Mouse (Mus musculus): Measurements from ENCODE around the gene Dtnb. TPM values are rescaled to one million over a fixed set of nuclear protein-coding genes. Genes with fewer than 3 reads are reported as not detected.

The Dtnb gene
- total RNA-seq, 2 experiments from 2014 or later: 74.5 to 76.5 TPM

DNA sequence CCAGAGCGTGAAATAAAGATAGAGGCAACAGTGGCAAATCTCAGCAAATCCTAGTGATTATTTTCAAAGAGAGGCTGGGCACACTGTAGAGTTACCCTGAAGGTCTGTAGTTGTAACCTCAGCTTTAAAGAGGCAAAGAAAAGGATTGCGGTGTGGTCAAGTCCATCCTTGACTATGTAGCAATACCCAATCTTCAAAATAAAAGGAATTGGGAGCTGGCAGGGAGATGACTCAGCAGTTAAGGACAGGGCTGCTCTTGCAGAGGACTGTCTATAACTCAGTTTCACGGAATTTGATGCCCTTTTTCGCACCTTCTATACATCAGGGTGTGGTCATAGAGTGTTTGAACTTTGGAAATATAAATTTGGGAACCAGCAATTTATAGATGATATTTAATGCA lies 128.3 kb downstream of the Dtnb start:
- no peak for DNase-seq (ENCODE audit: extremely low spot score in 1 of 2, low spot score in 2 of 2)
- intact Hi-C loops (cut with DNase I): no loop called here

GRCm38 (mm10) chr12:3702903-3703302 lies 130.7 kb downstream of the Dtnb start:
- intact Hi-C loops (cut with DNase I): no loop called here
- no peak for DNase-seq (ENCODE audit: extremely low spot score in 1 of 2, low spot score in 2 of 2)

DNA sequence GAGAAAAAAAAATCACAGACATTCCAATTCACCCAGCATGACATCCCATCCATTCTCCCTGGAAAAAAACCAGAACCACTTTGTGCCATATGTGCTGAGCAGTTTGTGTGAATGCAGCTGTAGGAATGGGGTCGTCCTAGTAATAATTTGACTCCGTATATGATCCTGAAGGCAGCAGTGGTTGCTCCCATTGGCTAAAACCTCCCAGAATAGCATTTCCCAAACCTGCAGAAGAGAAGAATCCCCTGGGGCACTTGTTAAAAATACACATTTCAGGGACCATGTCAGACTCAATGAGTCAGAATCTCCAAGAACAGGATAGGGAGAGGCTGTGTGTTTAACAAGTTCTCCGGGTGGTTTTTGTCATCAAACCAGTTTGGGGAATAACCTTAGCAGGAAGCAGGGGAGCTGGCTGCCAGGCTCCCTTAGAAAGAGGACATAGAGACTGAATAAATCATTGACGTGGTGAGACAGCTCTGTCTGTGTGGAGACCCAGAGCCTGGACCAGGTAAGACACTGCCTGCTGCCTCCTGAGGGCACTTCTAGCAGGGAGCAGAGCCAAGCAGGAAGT lies 147.1 kb downstream of the Dtnb start:
- intact Hi-C loops (cut with DNase I): no loop called here
- no peak for DNase-seq (ENCODE audit: extremely low spot score in 1 of 2, low spot score in 2 of 2)

GRCm38 (mm10) chr12:3720527-3720926 lies 148.3 kb downstream of the Dtnb start:
- DNase-seq (ENCODE audit: extremely low spot score in 1 of 2, low spot score in 2 of 2): no peak
- intact Hi-C loops (cut with DNase I): no loop called here

DNA sequence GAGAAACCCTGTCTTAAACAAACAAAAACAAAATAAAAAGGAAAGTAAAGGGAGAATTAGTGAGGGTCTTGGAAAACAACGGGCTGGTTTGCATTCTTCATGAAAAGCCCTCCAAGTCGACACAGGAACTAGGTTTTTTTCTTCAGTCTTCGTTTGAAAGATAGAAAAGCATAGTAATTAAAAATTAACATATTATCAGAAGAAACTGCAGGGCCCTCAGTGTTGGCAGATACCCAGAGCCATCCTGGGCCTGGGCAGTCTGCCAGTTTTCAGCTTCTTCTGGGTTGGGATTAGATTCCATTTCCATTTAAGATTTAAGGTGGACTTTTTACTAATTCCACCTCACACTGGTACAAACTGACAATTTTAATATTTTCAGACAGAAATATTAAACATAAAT lies 151.6 kb downstream of the Dtnb start:
- DNase-seq (ENCODE audit: extremely low spot score in 1 of 2, low spot score in 2 of 2): peak; percentile 27 to 54
- intact Hi-C loops (cut with DNase I): no loop called here

DNA sequence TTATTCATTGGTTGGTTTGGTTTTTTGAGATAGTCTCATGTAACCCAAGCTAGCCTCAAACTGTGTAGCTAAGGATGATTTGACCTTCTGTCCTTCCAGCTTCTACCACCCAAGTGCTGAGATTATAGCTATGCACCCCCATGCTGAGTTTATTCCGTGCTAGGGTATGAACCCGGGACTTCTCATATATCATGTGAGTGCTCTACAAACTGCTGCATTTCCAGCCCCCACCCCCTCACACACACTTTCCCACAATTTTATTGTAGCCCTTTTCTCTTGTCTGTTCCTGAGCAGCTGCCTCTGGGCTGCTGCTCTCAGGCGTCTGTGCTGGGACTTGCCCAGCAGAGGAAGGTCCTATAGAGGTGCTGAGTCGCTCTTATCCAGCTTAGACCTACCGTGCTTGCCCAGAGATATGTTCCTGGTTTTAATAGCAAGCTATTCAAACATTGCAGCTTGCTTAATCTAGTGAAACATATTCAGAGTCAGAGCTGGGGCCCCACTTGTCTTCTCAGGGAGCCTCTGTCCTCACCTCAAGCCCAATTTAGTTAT lies 152.7 kb downstream of the Dtnb start:
- no peak for DNase-seq (ENCODE audit: extremely low spot score in 1 of 2, low spot score in 2 of 2)
- intact Hi-C loops (cut with DNase I): no loop called here

GRCm38 (mm10) chr12:3729521-3730075 lies 157.4 kb downstream of the Dtnb start:
- intact Hi-C loops (cut with DNase I): no loop called here

DNA sequence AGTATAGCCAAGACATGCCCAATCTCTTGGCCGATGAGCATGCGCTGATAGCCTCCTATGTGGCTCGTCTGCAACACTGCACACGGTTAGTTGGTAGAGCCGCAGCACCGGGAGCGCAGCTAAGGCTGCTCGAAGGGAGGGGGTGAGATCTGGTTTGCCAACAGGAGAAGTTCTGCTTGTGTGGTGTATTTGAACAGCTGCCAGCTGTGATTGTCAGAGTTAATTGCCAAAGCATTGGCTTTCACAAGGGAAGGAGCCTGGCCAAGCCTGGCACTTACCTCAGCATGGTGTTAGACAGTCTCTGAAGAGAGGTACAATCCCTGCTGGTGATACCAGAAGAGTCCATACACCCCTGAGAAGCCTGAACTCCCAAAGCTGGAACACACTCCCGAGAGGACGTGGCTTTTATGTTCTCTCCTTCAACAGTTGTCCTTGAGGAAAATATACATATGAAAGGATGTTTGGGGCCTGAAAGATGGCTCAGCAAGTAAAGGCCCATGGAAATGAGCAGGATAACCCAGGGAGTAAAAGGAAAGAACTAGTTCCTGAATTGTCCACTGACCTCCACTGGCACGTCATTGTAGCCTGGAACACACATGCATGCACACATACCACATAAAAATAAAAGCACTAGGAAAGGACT lies 160.6 kb downstream of the Dtnb start:
- intact Hi-C loops (cut with DNase I): no loop called here

More at GRCm38 (mm10) chr12:3729521-3730075, 157.4 kb downstream of the Dtnb start:
- no peak for DNase-seq (ENCODE audit: extremely low spot score in 1 of 2, low spot score in 2 of 2)

GRCm38 (mm10) chr12:3733328-3733727 lies 161.1 kb downstream of the Dtnb start:
- DNase-seq (ENCODE audit: extremely low spot score in 1 of 2, low spot score in 2 of 2): no peak
- intact Hi-C loops (cut with DNase I): no loop called here

More for the DNA sequence above, 160.6 kb downstream of the Dtnb start:
- peak; percentile 24 to 33 for DNase-seq (ENCODE audit: extremely low spot score in 1 of 2, low spot score in 2 of 2)

GRCm38 (mm10) chr12:3737009-3737408 lies 164.8 kb downstream of the Dtnb start:
- intact Hi-C loops (cut with DNase I): no loop called here
- DNase-seq (ENCODE audit: extremely low spot score in 1 of 2, low spot score in 2 of 2): no peak

DNA sequence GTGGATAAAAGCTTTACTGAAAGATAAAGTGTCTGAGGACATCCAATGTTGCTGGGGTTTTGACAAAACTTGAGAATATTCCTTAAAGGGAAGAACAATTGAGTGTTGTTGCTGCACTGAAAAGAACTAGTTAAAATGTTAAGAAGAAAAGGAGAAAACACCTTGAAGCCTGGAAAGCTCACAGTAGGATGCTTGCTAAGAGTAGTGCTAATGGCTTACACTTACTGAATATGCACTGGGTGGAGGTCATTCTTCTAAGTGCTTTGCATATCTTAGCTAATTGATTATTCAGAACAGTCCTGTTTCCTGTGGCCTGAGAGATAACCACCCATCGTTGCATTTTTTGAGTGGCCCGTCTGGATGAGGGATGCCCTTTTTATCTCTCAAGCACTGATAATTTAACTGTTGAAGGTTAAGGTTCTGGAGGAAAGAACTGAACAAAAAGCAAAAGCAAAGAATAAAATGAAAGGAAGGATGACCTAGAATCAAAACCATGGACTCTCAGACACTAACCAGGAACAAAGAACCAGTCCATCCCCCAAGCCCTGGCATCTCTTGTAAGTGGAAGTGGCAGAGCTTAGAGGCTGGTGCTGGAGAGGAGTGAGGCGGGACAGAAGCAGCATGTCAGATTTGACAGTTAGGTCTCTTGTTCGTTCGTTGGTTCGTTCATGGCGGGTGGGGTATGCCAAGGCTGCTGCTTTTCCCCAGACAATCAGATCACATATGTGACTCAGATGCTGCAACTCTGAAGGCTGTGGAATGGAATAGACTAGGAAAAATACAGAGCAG lies 166.8 kb downstream of the Dtnb start:
- DNase-seq (ENCODE audit: extremely low spot score in 1 of 2, low spot score in 2 of 2): no peak
- intact Hi-C loops (cut with DNase I): no loop called here

DNA sequence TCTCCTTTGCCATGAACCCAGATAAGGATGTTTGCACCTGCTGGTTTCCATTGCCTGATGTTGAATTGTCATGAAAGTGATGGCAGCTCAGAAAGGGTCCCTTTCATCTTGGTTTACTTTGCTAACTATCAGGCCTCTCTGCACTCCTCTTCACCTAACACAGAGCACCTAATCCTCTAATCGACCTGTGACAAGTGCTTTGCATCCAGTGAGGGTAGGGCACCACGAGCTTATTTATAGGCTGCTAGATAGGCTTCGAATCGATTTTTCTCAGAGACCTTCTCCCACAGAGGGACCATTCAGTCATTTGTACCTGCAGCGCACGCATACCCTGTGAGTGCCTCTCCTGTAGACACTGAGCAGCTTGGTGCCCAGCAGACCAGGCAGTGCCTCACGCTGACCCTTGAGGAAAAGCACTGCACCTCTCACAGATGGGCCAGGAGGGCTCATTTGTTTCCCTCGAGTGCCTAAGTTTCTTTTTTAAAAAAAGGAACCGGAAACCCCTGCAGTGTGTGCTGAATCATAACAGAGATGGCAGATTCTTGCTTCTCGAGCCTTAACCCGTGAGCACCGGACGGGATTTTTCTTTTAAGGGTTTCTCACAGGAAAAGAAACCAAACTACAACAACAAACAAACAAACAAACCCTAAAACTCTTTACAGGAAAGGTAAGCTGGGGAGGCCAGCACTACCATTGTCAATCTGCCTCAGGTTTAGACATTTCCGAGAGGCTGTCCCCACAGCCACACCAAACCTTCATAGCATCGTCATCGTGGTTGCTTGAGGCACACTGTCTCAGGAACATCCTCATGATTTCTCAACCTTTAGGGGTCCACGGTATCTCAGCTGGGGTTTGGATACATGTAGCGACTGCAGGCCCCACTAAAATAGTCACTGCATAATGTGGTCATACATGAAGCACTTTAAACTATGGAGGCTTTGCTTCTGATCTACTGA lies 167.8 kb downstream of the Dtnb start:
- intact Hi-C loops (cut with DNase I): no loop called here
- no peak for DNase-seq (ENCODE audit: extremely low spot score in 1 of 2, low spot score in 2 of 2)

GRCm38 (mm10) chr12:3740705-3741081 lies 168.5 kb downstream of the Dtnb start:
- intact Hi-C loops (cut with DNase I): no loop called here
- DNase-seq (ENCODE audit: extremely low spot score in 1 of 2, low spot score in 2 of 2): no peak

DNA sequence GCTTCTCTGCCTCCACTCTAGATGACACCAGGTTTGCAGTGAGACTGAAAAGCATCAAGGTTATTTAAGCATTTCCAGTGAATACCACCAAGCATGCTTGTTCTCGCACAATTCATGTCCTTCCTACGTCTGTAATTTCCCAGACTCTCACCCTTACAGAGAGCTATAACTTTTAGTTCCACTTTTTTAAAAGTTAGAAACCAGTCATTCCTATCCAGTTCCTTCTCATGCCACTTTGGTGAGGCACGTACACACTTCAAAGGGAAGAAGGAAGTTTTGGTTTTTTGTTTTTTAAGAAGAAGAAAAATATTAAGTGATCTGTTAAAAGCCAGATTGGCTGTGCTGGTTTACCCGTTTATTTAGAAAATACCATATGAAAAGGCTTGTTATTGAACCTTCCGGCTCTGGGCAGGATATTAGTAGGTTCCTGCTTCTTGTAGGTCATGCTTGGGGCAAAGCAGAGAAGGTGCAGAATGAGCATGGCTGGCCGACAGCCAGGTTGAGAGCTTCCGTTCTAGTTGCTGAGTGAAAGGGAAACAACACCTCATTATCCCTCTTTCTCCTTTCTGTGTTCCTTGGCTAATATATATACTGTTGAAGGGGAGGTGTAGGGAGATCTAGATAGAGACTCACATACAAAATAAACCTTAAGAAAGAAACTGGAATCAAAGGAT lies 173.4 kb downstream of the Dtnb start:
- peak in 1 of 2 experiments; percentile 72 for DNase-seq (ENCODE audit: extremely low spot score in 1 of 2, low spot score in 2 of 2)
- intact Hi-C loops (cut with DNase I): no loop called here

DNA sequence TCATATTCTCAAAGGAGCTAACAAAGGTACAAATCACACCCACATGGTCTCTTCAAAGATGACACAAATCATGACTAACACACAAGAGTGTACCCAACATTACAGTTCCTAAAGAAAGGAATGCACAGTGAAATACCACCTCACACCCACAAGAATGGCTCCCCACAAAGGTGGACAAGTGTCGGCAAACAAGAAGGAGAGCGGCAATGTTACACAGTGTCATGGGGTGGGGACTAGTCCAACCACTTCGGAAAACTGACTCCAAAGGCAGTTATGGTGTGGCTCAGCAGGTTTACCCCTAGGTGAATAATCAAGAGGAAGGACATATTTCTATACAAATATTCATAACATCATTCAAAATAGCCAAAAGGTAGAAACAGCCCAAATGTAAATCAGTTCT lies 174.2 kb downstream of the Dtnb start:
- intact Hi-C loops (cut with DNase I): no loop called here
- DNase-seq (ENCODE audit: extremely low spot score in 1 of 2, low spot score in 2 of 2): no peak

- no peak for DNase-seq (ENCODE audit: extremely low spot score in 1 of 2, low spot score in 2 of 2)
- intact Hi-C loops (cut with DNase I): no loop called here
Observed at GRCm38 (mm10) chr12:3747583-3747982, 175.4 kb downstream of the Dtnb start.

DNA sequence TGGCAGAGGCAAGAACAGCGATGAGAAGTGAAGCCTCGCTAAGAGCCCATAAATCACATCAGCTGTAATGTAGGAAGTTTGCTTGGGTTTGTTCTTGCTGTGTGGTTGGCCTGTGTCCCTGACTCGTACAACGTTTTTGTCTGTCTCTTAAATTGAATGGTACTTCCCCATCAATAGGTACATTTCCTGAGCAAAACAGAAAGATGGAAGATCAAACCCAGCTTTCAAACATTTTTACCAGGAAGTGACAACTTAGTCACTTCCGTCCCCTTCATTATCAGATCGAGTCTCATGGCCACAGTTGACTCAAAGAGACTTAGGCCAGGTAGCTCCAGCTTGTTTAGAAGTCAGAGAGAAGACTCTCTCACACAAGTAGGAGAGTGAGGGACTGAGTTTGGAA lies 183.3 kb downstream of the Dtnb start:
- no peak for DNase-seq (ENCODE audit: extremely low spot score in 1 of 2, low spot score in 2 of 2)
- intact Hi-C loops (cut with DNase I): no loop called here

DNA sequence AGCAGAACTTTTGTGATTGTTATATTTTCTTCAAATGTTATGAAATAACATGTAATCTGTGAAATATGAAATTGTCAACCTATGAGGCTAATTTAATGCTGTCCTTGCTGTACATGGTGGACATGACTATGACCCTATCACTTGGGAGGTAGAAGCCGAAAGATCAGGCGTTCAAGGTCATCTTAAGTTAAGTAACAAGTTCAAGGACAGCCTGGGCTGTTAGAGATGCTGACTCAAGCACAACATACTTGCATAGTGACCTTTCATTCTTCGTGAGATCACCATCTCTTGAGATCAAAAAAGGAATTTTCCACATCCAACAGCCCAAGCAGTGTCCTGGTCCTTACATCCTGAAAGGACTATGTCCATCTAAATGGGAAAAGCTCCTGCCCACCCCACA lies 184.0 kb downstream of the Dtnb start:
- intact Hi-C loops (cut with DNase I): no loop called here
- no peak for DNase-seq (ENCODE audit: extremely low spot score in 1 of 2, low spot score in 2 of 2)

All from left cerebral cortex, postnatal 10 days (tissue).